25 mouse cellular contexts compared by ENCODE assay signal in the genomic region with DNA sequence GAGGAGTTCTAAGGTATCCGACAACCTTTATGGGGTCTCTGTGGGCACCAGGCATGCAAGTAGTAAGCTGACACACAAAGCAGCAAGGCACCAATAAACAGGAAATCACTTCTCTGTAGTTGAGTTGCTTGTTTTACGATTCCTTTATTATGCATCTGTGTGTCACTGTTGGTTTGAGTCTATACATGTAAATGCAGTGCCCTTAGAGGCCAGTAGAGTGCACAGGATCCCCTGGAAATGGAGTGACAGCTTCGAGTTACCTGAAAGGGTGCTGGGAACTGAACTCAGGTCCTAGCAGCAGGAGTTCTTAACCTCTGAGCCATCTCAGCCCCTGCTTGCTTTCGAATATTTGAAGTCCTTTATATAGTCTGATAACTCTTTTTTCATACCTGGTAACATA.
"Had no signal": no experiment of that assay in that cellular context is flagged by ENCODE, and none has a peak within 500 bp of the region (broad histone marks: within the 10 kb centered on the region; RNA-seq: fewer than 3 reads in every experiment).

No protein-coding gene starts in this region.

- H3K4me2 ChIP-seq: heart, embryonic 11.5 days; heart, embryonic 13.5 days; heart, embryonic 15.5 days; hindbrain, embryonic 13.5 days; hindbrain, embryonic 15.5 days; limb, embryonic 12.5 days; liver, embryonic 12.5 days had no signal

- ATAC-seq: hindbrain, postnatal 0 days; intestine, embryonic 16.5 days; liver, embryonic 12.5 days had no signal

- H3K27ac ChIP-seq: gastrocnemius, adult 2 months; heart, adult 2 months; heart, embryonic 13.5 days; heart, embryonic 15.5 days; hindbrain, embryonic 13.5 days; hindbrain, embryonic 15.5 days; hindbrain, postnatal 0 days; left cerebral cortex, adult 2 months; limb, embryonic 10.5 days; limb, embryonic 12.5 days; liver, embryonic 12.5 days; liver, embryonic 14.5 days had no signal

- H3K9me3 ChIP-seq: heart, embryonic 13.5 days; heart, embryonic 15.5 days; hindbrain, embryonic 13.5 days; hindbrain, embryonic 15.5 days; limb, embryonic 10.5 days; limb, embryonic 12.5 days; liver, embryonic 12.5 days had no signal

- H3K4me1 ChIP-seq: limb, embryonic 10.5 days; limb, embryonic 12.5 days had no signal

- H3K4me3 ChIP-seq: gastrocnemius, adult 2 months; heart, adult 2 months; heart, embryonic 13.5 days; heart, embryonic 15.5 days; hindbrain, embryonic 13.5 days; hindbrain, embryonic 15.5 days; left cerebral cortex, adult 2 months; limb, embryonic 10.5 days; limb, embryonic 12.5 days; liver, embryonic 12.5 days had no signal

- DNase-seq: gastrocnemius, adult 2 months; gastrocnemius, postnatal 14 days; gastrocnemius, postnatal 36 days; heart, adult 11 months; heart, adult 2 months; heart, postnatal 14 days; heart, postnatal 36 days; kidney, adult 18-20 months; kidney, adult 8-10 months; kidney, postnatal 10 days; kidney, postnatal 25 days; kidney, postnatal 4 days; layer of hippocampus, adult 9-11 months had no signal

- H3K36me3 ChIP-seq: heart, embryonic 15.5 days; hindbrain, embryonic 15.5 days; limb, embryonic 10.5 days; limb, embryonic 12.5 days; liver, embryonic 12.5 days had no signal

- H3K9ac ChIP-seq: heart, embryonic 13.5 days; heart, embryonic 15.5 days; hindbrain, embryonic 13.5 days; hindbrain, embryonic 15.5 days; limb, embryonic 12.5 days; liver, embryonic 12.5 days; liver, embryonic 14.5 days had no signal

- H3K27me3 ChIP-seq: heart, embryonic 13.5 days; heart, embryonic 15.5 days; hindbrain, embryonic 13.5 days; hindbrain, embryonic 15.5 days; limb, embryonic 12.5 days; liver, embryonic 12.5 days had no signal
